Mouse (Mus musculus): ENCODE measurements around the gene Gpat3. TPM values are rescaled to one million over a fixed set of nuclear protein-coding genes. Genes with fewer than 3 reads are reported as not detected.

Gpat3 gene
- total RNA-seq, 2 experiments from 2014 or later = 0.58 to 1.0 TPM

DNA sequence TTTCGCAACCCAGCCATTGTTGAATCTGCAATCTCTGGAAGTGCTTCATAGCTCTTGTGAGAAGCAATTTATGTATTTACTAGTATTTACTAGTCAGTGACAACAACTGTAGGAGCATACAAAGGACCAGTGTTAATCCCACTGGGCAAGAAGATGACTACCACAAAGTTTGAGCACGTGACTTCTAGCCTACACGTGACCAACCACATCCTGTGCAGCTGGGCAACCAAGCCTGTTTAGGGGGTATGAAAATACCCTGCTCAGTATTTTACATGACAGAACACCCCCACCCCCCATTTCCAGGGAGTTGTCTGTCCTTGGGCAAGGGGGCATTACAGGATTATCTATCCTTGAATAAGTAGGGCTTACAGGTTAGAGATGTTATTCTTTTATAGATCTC lies 11.0 kb downstream of the Gpat3 start:
- no peak for ATAC-seq (replicated peaks; ENCODE audit: low FRiP score, poor library complexity, severe bottlenecking)

DNA sequence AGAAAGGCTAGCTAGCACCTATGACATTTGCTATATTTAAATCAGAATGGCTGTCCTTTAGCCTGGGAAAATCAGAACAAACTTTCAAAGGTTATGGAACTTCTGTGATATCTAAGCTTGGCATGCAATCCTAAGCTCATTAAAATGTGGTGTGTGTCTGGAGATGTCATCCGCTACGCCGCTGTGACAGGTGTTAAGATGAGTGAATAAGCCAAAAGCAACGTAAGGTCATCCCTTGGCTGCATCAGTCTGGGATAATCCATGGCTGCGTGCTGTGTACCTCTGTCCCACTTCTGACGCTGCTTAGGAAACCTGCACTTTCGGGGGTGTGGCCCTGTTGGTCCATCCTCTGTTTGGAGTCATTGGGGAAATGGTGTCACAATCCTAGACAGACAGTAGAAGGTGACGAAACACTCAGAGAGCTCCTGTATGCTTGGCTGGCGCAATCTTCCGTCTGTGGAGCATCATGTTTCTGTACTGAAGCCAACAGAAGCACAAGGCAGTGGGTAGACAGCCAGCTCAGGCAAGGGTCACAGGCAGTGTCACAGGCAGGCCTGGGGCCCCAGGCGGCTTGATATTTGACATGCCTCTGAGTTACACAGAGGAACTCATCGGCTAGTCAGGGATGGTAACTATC lies 15.0 kb downstream of the Gpat3 start:
- no peak for ATAC-seq (replicated peaks; ENCODE audit: low FRiP score, poor library complexity, severe bottlenecking)

DNA sequence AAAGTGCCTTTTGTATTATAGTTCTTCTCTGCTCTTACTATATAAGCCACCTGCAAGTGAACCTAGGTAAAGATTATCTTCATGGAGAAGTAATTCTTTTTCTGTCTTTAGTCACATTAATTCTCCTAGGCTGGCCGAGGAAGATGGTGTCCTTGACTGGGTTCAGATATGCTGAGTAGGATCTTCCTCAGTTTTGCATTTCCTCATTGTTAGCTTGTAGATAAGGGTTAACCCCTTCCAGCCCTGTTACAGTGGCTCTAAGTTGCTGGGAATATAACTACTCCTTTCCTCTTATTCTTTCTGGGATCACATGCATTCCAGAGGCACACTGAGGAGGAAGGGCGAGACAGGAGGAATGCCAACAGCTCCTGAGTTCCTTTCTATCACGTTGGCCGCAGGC lies 15.6 kb downstream of the Gpat3 start:
- no peak for ATAC-seq (replicated peaks; ENCODE audit: low FRiP score, poor library complexity, severe bottlenecking)

DNA sequence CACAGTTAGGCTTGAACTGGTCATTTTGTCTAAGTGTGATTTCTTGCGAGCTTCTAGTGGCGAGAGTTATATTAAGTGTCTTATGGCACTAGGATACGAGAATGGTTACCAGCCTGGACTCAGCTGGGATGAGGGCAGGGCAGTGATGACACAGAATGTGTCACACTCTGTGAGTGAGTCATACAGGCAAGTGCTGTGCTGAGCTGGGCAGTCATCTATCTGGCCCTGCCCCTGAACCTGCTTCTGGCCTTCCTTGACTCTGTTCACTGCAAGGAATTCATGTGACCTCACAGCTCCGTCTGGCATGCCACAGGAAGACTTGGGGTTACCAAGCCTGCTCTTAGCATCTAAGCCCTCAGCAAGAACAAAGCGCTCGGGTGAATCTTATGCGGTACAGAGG lies 16.3 kb downstream of the Gpat3 start:
- no peak for ATAC-seq (replicated peaks; ENCODE audit: low FRiP score, poor library complexity, severe bottlenecking)

DNA sequence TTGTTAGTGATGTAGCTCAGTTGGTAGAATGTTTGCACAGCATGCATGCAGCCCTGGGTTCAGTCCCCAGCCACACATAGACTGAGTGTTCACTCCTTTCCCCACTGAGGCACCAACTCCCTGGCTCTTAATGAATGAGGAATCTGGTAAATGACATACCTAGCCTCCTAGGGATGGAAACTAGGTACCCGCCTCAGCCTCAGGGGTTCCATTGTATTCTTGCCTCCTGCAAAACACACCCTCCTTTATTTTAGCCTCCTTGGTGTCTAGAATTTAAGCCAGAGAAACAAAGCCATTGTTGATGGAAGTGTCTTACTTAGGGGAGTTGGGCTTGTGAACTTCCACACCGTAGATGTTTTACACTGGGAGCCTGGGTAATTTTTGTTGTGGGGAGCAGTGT lies 17.6 kb downstream of the Gpat3 start:
- no peak for ATAC-seq (replicated peaks; ENCODE audit: low FRiP score, poor library complexity, severe bottlenecking)

DNA sequence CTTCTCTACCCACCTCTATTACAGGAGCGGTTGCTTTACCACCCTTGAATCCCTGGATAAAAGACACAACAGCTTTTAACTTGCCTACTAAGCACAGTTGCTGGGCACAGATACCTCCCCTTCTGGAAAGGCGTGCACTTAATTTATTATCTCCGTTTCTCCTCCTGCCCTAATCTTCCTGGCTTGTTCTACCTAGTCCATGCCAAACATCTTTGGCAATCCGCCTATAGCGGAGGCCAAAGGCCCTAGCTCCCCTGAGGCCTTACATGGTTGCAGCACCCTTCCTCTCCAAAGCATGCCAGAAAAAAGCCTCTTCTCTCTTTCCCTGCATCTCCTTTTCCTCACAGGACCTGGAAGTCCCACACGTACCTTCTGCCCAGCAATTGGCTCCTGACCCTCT lies 18.9 kb downstream of the Gpat3 start:
- no peak for ATAC-seq (replicated peaks; ENCODE audit: low FRiP score, poor library complexity, severe bottlenecking)

DNA sequence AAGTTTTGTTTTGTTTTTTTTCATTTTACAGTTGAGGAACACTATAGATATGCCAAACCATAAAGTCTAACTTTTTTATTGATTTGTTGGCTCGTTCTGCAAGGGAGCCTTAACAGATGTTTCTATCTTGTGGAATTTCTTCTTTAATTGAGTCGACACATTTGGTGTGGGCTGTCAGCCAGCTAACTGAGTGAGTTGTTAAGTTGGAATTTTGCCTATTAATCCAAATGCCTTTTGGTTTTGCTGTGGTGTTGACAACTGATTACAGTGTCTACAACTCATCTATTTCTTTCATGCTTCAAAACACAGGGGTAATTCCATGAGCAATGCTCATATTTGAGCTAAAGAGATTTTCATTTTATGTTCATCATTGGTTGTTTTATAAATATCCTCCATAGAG lies 20.7 kb downstream of the Gpat3 start:
- no peak for ATAC-seq (replicated peaks; ENCODE audit: low FRiP score, poor library complexity, severe bottlenecking)

DNA sequence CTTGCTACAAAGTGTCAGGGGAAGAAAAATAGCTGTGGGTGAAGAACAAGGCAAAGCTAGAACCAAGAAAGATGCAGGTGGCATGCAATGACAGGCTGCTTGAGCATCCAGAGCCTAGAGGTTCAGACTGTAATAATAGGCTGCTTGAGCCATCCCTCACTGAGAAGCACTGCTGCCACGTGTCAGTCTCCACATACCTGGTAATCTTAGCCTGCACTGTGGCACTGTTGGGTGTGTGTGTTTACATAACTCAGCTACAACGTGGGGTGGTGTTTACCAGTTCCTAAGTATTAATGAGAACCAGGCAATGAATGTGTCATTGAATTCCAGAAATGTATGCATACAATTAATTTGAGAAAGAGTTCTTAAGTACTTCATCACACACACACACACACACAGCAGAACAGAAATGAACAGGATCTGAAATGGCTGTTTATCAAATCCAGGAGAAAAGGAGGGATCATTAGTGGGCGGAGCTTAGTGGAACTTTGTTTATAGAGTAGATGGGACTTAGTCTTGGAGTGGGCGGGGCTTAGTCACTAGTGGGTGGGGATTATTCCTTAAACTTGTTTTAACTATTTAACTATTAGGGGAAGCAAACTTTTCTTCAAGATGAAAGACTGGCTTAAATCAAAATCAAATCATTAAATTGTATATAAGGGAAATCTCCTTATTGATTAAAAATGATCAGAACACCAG lies 23.8 kb downstream of the Gpat3 start:
- ATAC-seq (replicated peaks; ENCODE audit: low FRiP score, poor library complexity, severe bottlenecking) = no peak

DNA sequence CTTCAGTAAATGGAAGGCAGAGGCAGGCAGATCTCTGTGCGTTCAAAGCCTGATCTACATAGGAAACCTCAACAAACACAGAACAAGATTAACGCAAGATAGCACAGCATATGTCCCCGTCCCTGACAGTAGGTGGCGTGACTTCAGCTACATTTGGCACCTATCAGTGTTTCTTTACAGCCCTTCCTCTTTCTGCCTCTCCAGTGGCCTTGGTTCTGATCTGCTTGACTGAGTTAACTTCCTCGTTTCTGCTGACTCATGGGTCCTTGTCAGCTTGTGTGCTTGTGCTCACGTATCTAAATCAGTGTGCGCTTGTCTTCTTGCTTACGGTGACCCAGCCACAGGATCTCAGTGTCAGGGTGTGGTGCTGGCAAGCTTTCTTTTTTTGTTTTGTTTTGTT lies 26.5 kb downstream of the Gpat3 start:
- ATAC-seq (replicated peaks; ENCODE audit: low FRiP score, poor library complexity, severe bottlenecking) = no peak

DNA sequence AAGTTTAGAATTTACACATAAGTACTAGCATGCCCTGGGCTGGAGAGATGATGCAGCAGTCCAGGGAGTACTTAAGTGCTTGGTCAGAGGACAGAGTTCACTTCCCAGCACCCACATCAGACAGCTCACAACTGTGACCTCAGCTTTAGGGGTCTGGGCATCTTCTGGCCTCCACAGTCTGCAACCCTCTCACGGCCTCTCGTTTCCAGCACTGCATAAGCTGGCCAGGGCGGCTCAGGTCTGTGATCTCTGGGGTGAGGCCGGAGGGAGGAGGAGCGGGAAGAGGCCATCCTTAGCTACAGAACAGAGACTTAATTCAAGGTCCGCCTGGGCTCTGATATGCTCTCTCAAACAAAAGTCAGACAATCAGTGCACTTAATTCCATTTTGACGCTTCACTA lies 29.2 kb downstream of the Gpat3 start:
- ATAC-seq (replicated peaks; ENCODE audit: low FRiP score, poor library complexity, severe bottlenecking) = no peak

DNA sequence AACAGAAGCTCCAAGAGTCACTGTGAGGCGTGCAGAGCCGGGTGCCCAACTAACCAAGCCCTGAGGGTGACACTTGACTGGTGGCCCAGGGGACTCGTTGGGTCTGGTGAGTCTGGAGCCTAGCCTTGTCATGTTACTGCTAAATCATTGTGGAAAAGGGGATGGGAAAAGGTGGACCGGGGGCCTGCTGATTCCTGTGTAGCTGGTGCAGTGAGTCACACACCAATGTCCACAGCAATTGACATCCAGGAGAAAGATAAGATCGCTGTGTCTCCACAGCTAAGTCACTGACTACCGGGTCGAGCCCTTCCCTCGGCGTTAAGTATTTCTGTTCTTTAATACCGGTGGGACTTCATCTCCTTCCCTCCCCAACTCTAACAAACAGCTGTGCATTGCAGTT lies 29.7 kb downstream of the Gpat3 start:
- ATAC-seq (replicated peaks; ENCODE audit: low FRiP score, poor library complexity, severe bottlenecking) = no peak

DNA sequence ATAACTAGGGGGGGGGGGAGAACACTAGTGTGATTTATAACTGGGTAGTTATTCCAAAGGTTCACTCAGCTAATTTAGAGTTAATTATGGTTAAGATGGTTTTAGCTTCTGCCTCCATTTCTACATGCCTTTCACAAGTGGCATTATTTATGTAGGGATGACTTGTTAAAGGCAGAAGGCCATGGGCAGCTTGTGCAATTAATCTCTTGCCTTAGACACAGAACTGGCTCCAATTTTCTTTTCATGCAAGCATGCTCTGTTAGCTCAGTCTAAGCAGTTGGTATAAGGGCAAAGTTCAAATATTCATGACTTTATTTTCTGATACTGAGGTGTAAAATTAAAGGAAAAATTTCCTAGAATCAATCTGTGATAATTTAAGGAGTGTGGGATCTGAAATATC lies 31.5 kb downstream of the Gpat3 start:
- ATAC-seq (replicated peaks; ENCODE audit: low FRiP score, poor library complexity, severe bottlenecking) = no peak

DNA sequence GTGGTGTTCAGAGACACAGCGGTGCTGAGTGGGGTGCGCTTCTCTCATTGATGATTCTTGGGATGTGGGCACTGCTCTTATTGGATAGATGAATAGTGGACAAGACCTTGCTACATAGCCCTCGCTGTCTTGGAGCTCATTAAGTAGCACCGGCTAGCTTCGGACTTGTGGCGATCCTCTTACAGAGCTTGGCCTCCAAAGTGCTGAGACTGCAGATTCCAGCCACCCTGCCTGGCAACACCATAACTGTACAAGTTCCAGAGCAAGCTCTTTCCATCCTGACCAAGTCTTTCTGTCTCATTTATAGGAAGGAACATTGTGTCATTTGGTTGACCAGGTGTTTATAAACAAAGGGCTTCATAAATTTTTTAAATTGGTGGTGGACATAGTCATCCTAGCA lies 39.7 kb downstream of the Gpat3 start:
- ATAC-seq (replicated peaks; ENCODE audit: low FRiP score, poor library complexity, severe bottlenecking) = no peak

DNA sequence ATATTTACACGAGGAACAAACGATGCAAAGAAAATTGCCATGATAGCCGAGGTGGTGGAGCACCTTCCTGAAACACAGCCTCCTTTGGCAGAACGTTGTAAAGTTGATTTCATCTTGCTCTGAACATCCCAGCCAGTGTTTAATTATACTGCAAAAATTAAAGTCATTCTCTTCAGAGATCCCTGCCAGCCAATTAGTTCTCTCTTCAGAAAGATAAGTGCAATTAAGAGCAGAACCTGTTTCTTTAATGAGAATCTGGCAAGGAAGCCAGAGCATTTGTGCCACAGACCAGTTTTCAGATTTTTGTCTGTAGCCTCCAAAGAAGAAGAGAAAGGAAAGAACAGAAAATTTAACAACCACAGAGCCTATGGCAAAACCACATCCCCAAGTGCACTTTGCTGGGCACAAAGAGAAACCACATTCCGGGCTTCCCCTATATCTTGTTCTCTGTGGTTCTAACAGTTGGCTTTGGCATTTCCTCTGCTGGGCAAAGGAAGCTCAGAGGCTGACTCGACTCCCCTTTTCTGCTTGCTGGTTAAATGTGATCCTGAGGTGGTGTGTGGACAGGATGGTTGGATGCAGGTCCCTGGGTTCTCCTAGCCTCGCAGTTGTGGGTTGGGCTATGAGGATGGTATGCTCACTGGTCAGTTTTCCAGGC lies 40.9 kb downstream of the Gpat3 start:
- no peak for ATAC-seq (replicated peaks; ENCODE audit: low FRiP score, poor library complexity, severe bottlenecking)

DNA sequence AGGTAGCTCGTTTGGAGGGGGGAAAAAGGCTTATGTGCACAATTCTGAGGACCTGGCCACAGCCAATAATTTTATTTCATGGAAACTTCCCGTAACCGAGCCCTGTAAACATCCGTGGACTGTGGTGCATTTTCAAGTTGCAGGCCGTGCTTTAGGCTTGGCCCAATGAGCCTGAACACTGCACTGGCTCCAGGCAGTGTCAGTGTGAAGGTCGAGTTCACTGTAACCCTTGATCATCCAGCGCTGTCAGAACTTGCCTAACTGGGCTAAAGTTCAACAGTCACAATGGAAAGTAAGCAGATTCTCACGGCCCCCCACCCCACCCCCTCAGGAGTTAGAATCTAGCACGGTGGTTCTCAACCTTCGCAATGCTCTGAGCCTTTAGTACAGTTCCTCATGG lies 50.7 kb downstream of the Gpat3 start:
- no peak for ATAC-seq (replicated peaks; ENCODE audit: low FRiP score, poor library complexity, severe bottlenecking)

DNA sequence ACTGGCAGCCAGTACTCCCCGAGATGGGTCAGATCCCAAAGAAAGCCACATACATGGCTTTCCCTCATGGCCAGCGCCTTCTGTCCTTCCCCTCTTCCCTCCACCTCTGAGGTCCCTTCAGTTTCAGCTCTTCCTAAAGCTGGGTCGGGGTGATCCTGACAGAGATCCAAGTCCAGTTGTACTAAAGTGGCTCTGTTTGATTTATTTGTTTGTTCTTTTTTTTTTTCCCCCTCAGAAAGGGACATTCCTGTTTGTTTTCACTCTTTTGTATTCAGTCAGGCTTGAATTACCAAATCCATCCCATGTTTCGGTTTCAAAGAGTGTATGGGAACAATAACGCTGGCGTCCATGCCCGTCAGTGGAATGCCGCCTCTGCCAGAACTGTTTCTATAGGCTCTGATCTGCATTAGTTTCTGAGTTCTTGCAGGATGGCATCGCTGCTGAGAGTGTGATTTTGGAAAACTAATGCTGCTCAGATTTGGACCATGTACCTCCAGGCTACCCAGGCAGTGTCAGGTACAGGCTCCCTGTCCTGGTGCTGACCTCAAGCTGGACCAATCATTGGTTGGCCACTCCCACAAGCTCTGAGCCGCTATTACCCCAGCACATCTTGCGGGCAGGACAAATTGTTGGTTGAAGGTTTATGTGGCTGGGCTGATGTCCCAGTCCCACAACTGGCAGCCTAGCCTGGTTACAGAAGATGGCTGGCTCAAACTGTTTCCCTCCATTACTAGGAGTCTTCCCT lies 54.4 kb downstream of the Gpat3 start:
- no peak for ATAC-seq (replicated peaks; ENCODE audit: low FRiP score, poor library complexity, severe bottlenecking)

DNA sequence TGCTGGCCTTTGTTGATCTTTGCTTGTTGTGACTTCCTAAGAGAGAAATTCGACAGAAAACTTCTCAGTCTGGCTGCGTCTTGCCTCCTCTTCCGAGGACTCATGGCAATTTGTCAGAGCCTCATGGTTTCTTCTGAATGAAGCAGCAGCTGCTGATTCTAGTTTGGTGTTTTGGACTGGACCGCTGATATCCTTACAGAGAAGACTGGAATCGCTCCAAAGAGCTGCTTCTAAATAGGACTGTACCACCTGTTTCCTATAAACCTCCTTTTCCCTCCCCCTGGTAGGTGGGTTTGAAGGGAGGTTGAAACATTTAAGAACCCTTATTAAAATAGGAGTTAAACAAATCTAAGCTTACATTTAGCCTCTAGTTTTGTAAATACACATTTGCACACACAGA lies 55.5 kb downstream of the Gpat3 start:
- no peak for ATAC-seq (replicated peaks; ENCODE audit: low FRiP score, poor library complexity, severe bottlenecking)

DNA sequence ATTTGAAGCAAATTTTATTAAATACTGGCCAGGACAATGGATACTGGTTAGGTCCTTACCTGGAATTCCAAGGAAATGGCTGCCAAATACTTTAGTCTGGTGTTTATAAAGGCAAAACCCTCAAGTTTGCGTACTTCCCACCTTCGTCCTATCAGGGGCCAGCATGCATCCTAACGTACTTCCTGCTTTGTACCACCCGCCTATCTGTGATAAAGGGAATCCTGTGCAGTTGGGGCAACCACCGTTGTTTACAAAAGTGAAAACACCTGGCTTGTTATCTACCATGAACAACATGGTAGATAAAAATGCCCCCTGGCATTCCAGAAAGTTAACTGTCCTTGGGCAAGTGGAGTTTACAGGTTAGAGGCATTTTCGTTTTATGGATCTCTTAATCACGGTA lies 63.0 kb downstream of the Gpat3 start:
- no peak for ATAC-seq (replicated peaks; ENCODE audit: low FRiP score, poor library complexity, severe bottlenecking)

DNA sequence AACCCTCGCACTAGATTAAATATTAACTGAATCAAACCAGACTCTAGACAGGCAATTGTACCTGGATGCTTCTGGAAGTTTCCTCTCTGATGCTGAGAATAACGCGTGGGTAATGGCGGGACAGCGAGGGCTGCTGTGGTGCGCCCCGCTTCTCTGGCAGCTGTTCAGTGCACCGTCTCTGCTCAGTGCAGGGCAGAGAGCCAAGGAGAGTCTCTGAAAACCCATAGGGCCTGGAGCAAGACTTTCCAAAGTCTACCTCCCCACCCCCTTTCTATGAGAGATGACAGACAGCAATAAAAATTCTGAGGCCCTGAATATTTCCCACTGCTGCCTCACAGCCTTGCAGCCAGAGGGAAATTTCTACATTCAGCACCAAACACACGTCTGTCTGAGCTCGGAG lies 63.4 kb downstream of the Gpat3 start:
- ATAC-seq (replicated peaks; ENCODE audit: low FRiP score, poor library complexity, severe bottlenecking) = no peak

DNA sequence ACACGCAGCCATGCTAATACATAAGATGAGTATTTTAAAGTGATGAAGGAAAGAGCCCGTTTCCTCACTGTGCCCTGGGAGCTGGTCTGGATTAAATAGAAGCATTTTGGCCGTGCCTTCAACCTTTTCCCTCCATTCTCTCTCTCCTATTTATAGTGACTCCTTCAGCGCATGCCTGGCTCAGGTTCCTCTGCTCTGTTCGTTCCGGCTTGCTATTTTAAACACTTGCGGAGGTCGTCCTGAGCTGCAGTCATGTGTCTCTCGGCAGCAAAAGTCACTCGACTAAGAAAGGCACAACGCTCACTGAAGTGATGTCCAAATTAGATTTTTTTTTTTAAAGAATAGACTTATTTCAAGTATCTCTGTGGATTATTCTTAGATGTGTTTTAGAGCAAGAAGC lies 64.2 kb downstream of the Gpat3 start:
- no peak for ATAC-seq (replicated peaks; ENCODE audit: low FRiP score, poor library complexity, severe bottlenecking)

All from erythroblast, adult 5-6 weeks (primary cell).